Mouse (Mus musculus) forelimb bud, embryonic 11.5 days (tissue): Measurements from ENCODE around the gene Oard1.

Source experiments
- DNase-seq: peaks from one replicate; pipeline ENCODE4 v3.0.0-alpha.2; 2012; ENCODE audit warnings: low read depth, low spot score

Oard1 gene

GRCm38 (mm10) chr17:48436487-48436886, 26.7 kb downstream of the Oard1 start:
- no peak for DNase-seq

DNA sequence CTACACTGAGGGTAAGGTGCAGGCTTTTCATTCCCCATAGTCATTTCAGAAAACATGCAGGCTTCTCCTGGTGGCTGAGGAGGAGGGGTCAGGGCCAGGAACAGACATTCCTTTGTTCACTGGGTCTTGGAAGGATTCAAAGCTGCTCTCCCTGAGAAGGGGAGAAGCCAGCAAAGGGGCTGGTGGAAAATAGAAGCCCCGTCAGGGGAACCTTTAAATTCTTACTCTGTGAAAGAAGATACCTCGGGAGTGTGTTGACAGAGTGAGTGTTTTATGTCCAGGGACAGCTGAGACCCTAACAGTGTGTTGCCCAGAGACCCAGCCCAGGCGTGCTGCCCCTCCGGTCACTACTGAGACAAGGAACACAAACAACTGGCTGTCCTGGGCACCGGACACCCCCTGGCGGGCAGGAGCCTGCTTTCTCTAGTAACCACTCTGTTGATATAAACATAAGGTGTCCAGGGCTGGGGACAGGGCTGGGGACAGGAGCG, 27.7 kb downstream of the Oard1 start:
- DNase-seq: peak; percentile 82

GRCm38 (mm10) chr17:48442745-48443457, 33.1 kb downstream of the Oard1 start:
- peak; percentile 44 for DNase-seq

DNA sequence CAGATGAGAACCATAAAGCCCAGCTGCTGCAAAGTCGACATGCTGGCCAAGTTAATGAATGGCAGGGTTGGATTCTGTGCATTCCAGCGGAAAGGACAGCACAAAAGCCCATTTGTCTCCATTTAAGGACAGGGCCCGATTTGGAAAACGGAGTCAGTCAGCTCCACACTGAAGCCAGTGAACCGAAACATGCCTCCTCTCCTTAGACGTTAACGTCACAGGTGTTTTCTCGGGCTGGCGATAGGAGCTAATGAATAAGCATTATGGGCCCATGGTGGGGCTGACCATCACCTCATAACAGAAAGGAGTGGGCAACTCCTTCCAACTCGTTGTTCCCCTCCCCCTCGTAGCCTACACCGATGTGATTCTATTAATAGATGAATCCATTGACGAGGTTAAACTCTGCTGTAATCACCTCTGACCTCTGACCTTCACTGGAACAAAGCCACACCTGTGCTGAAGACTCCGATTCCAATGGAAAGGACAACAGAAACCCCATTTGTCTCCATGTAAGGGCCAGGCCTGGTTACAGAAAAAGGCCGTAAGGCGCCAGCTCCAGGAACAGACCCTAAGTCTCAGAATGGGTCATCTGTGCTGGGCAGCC, 33.8 kb downstream of the Oard1 start:
- no peak for DNase-seq

GRCm38 (mm10) chr17:48447675-48448074, 37.9 kb downstream of the Oard1 start:
- no peak for DNase-seq

GRCm38 (mm10) chr17:48450666-48451352, 41.0 kb downstream of the Oard1 start:
- no peak for DNase-seq

- DNase-seq: no peak
Measured at GRCm38 (mm10) chr17:48451353-48451675, 41.5 kb downstream of the Oard1 start, which contains the start of gene Tspo2. Gene Tspo2 (minus strand): TSS chr17:48451522.

GRCm38 (mm10) chr17:48451753-48452444, 42.1 kb downstream of the Oard1 start:
- DNase-seq: no peak

- no peak for DNase-seq
Measured at GRCm38 (mm10) chr17:48453489-48453888, 43.7 kb downstream of the Oard1 start.

DNA sequence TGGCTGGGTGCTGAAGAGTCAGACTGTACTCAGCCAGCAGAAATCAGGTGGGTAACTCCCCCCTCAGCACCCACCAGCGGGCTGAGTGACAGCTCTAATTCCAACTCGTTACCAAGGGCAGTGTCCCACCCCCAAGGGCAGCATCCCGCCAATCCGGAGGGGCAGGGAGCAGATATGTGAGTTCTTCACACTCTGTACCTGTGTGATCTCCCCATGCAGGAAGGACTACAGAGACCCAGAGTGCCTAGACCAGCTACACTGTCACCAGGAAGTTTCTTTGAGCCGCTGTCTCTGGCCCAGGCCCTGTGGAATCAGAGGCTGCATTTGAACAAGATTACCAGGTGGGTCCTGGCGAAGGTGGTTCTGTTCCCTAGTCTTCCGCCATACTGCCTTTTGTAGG, 44.4 kb downstream of the Oard1 start:
- no peak for DNase-seq

DNA sequence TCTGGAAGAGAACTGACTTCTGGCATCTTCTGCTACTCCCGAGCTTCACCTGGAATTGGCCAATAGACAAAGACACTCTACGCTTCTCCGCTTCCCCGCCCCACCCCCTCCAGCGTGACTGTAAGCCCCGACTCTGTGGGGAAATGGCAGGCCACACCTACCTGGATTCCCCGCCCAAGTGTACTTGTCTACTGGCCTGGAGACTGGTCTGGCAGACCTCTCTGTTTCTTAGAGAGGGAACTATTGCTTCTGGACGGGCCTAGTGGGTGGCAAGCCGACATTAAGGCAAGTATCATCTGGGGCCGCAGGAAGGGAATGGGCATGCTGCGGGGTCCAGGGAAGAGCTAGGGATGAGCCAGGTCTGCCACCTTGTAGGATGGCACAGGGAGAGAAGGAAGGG, 44.9 kb downstream of the Oard1 start, which contains the start of gene Unc5cl:
Unc5cl (plus strand) TSS at position 214 of the 400 bp plus-strand sequence.
- no peak for DNase-seq

GRCm38 (mm10) chr17:48455955-48456354, 46.1 kb downstream of the Oard1 start:
- no peak for DNase-seq

GRCm38 (mm10) chr17:48457971-48458653, 48.3 kb downstream of the Oard1 start:
- DNase-seq: no peak

- no peak for DNase-seq
Measured at GRCm38 (mm10) chr17:48462096-48462495, 52.3 kb downstream of the Oard1 start.

- DNase-seq: no peak
Measured at GRCm38 (mm10) chr17:48463391-48463790, 53.6 kb downstream of the Oard1 start.
